Mouse (Mus musculus): ENCODE results near the gene Upf3b. TPM values are rescaled to one million over a fixed set of nuclear protein-coding genes. Genes with fewer than 3 reads are reported as not detected.
"Not testable (repeated sequence)": the region's sequence is repeated elsewhere in the genome, so short reads cannot be mapped to it uniquely, and the experiment has no call there.

Gene Upf3b
- polyA plus RNA-seq, 1 experiment from 2014 or later = 15.0 TPM

- Histone ChIP-seq H3K4me1 (no peaks in the 10 kb centered on the region), H3K27ac (no peak overlapping the region), H3K4me2 (no peak overlapping the region), H3K4me3 (no peak overlapping the region), H3K27me3 (no peaks in the 10 kb centered on the region), H3K36me3 (no peaks in the 10 kb centered on the region), H3K9me3 (no peaks in the 10 kb centered on the region), H3K9ac (no peak overlapping the region)
- no peak for ATAC-seq (ENCODE audit: insufficient number of reproducible peaks, low FRiP score, low TSS enrichment, low read depth)
- WGBS = 87% methylated on average over 2 of the region's 2 CpGs
Observed at GRCm38 (mm10) chrX:37103826-37104225, 6.3 kb downstream of the Upf3b start.

- no peak for ATAC-seq (ENCODE audit: insufficient number of reproducible peaks, low FRiP score, low TSS enrichment, low read depth)
- Histone ChIP-seq H3K4me3 (no peak overlapping the region), H3K4me1 (no peaks in the 10 kb centered on the region), H3K27me3 (no peaks in the 10 kb centered on the region), H3K4me2 (no peak overlapping the region), H3K27ac (no peak overlapping the region), H3K9me3 (no peaks in the 10 kb centered on the region), H3K36me3 (peaks cover 5% of the 10 kb centered on the region; the same call in 1 of the 2 replicates), H3K9ac (no peak overlapping the region)
- WGBS = 86% methylated on average over 3 of the region's 3 CpGs
Observed at GRCm38 (mm10) chrX:37098681-37099080, 11.4 kb downstream of the Upf3b start.

GRCm38 (mm10) chrX:37095106-37095768, 14.9 kb downstream of the Upf3b start:
- no peak overlapping the region for H3K4me3 ChIP-seq
- 90% methylated on average over 11 of the region's 11 CpGs for WGBS
- peaks cover 7% of the 10 kb centered on the region; the same call in 1 of the 2 replicates for H3K36me3 ChIP-seq
- H3K27me3 ChIP-seq = no peaks in the 10 kb centered on the region
- no peak overlapping the region for H3K27ac ChIP-seq
- no peaks in the 10 kb centered on the region for H3K4me1 ChIP-seq
- no peak overlapping the region for H3K9ac ChIP-seq
- no peak overlapping the region for H3K4me2 ChIP-seq
- no peak for ATAC-seq (ENCODE audit: insufficient number of reproducible peaks, low FRiP score, low TSS enrichment, low read depth)
- H3K9me3 ChIP-seq = no peaks in the 10 kb centered on the region

- Histone ChIP-seq H3K36me3 (peaks cover 7% of the 10 kb centered on the region; the same call in 1 of the 2 replicates), H3K9ac (no peak overlapping the region), H3K27me3 (no peaks in the 10 kb centered on the region), H3K4me3 (no peak overlapping the region), H3K4me2 (no peak overlapping the region), H3K27ac (no peak overlapping the region), H3K4me1 (no peaks in the 10 kb centered on the region), H3K9me3 (no peaks in the 10 kb centered on the region)
- no peak for ATAC-seq (ENCODE audit: insufficient number of reproducible peaks, low FRiP score, low TSS enrichment, low read depth)
- WGBS = 86% methylated on average over 3 of the region's 3 CpGs
Observed at GRCm38 (mm10) chrX:37091457-37091856, 18.7 kb downstream of the Upf3b start.

- H3K4me3 ChIP-seq = no peak overlapping the region
- H3K4me2 ChIP-seq = no peak overlapping the region
- H3K27me3 ChIP-seq = no peaks in the 10 kb centered on the region
- no peaks in the 10 kb centered on the region for H3K9me3 ChIP-seq
- H3K36me3 ChIP-seq = peaks cover 3% of the 10 kb centered on the region; the same call in 1 of the 2 replicates
- ATAC-seq (ENCODE audit: insufficient number of reproducible peaks, low FRiP score, low TSS enrichment, low read depth) = no peak
- no peaks in the 10 kb centered on the region for H3K4me1 ChIP-seq
- no peak overlapping the region for H3K27ac ChIP-seq
- WGBS = 93% methylated on average over 1 of the region's 1 CpGs
- H3K9ac ChIP-seq = no peak overlapping the region
Observed at GRCm38 (mm10) chrX:37088778-37089177, 21.3 kb downstream of the Upf3b start.

- WGBS = 17% methylated on average over 9 of the region's 9 CpGs
- H3K27me3 ChIP-seq = no peaks in the 10 kb centered on the region
- peaks cover 4% of the 10 kb centered on the region; the same call in 1 of the 2 replicates for H3K36me3 ChIP-seq
- peaks cover 5% of the 10 kb centered on the region; the same call in 1 of the 2 replicates for H3K4me1 ChIP-seq
- H3K9me3 ChIP-seq = no peaks in the 10 kb centered on the region
- H3K9ac ChIP-seq = no peak overlapping the region
- peak overlapping the region; percentile 50 for H3K4me3 ChIP-seq
- H3K27ac ChIP-seq = peak overlapping the region; percentile 88
- no peak; the same call in 1 of the 2 replicates for ATAC-seq (ENCODE audit: insufficient number of reproducible peaks, low FRiP score, low TSS enrichment, low read depth)
- H3K4me2 ChIP-seq = peak overlapping the region; percentile 50
Observed at GRCm38 (mm10) chrX:37085665-37086064, 24.5 kb downstream of the Upf3b start.

GRCm38 (mm10) chrX:37084927-37085660, 25.0 kb downstream of the Upf3b start, which contains the start of gene Rpl39:
Rpl39 (minus strand) TSS chrX:37085402.
- Histone ChIP-seq H3K36me3 (peaks cover 4% of the 10 kb centered on the region; the same call in 1 of the 2 replicates), H3K4me3 (peak within 1 kb of the TSS; percentile 50), H3K4me2 (peak within 1 kb of the TSS; percentile 50), H3K27me3 (no peaks in the 10 kb centered on the region), H3K9me3 (no peaks in the 10 kb centered on the region), H3K27ac (peak within 1 kb of the TSS; percentile 88), H3K4me1 (peaks cover 5% of the 10 kb centered on the region; the same call in 1 of the 2 replicates), H3K9ac (peak within 1 kb of the TSS; percentile 49)
- WGBS = 14% methylated on average over 38 of the region's 38 CpGs
- peak; percentile 91 for ATAC-seq (ENCODE audit: insufficient number of reproducible peaks, low FRiP score, low TSS enrichment, low read depth)

- Histone ChIP-seq H3K9me3 (no peaks in the 10 kb centered on the region), H3K9ac (peak overlapping the region; percentile 49), H3K4me2 (peak overlapping the region; percentile 50), H3K36me3 (peaks cover 4% of the 10 kb centered on the region; the same call in 1 of the 2 replicates), H3K4me1 (peaks cover 5% of the 10 kb centered on the region; the same call in 1 of the 2 replicates), H3K27ac (peak overlapping the region; percentile 88), H3K27me3 (no peaks in the 10 kb centered on the region), H3K4me3 (peak overlapping the region; percentile 50)
- WGBS = 18% methylated on average over 19 of the region's 19 CpGs
- ATAC-seq (ENCODE audit: insufficient number of reproducible peaks, low FRiP score, low TSS enrichment, low read depth) = no peak
Observed at GRCm38 (mm10) chrX:37084318-37084926, 25.7 kb downstream of the Upf3b start.

GRCm38 (mm10) chrX:37081194-37081593, 28.9 kb downstream of the Upf3b start:
- H3K4me2 ChIP-seq = no peak overlapping the region
- no peak overlapping the region for H3K9ac ChIP-seq
- WGBS = 49% methylated on average over 6 of the region's 6 CpGs
- no peaks in the 10 kb centered on the region for H3K27me3 ChIP-seq
- no peak for ATAC-seq (ENCODE audit: insufficient number of reproducible peaks, low FRiP score, low TSS enrichment, low read depth)
- H3K4me1 ChIP-seq = peaks cover 5% of the 10 kb centered on the region; the same call in 1 of the 2 replicates
- H3K4me3 ChIP-seq = no peak overlapping the region
- H3K9me3 ChIP-seq = no peaks in the 10 kb centered on the region
- peaks cover 4% of the 10 kb centered on the region; the same call in 1 of the 2 replicates for H3K36me3 ChIP-seq
- H3K27ac ChIP-seq = no peak overlapping the region

- not testable (repeated sequence) for H3K27ac ChIP-seq
Observed at GRCm38 (mm10) chrX:37080345-37080744, 29.8 kb downstream of the Upf3b start.

GRCm38 (mm10) chrX:37076651-37077050, 33.5 kb downstream of the Upf3b start:
- Histone ChIP-seq H3K27me3 (no peaks in the 10 kb centered on the region), H3K9me3 (no peaks in the 10 kb centered on the region), H3K36me3 (no peaks in the 10 kb centered on the region), H3K4me3 (no peak overlapping the region), H3K27ac (no peak overlapping the region), H3K4me1 (no peaks in the 10 kb centered on the region), H3K9ac (no peak overlapping the region), H3K4me2 (no peak overlapping the region)
- no peak for ATAC-seq (ENCODE audit: insufficient number of reproducible peaks, low FRiP score, low TSS enrichment, low read depth)
- WGBS = 80% methylated on average over 8 of the region's 8 CpGs

More at GRCm38 (mm10) chrX:37080345-37080744, 29.8 kb downstream of the Upf3b start:
- not testable (repeated sequence) for H3K27me3 ChIP-seq; H3K9me3 ChIP-seq; H3K9ac ChIP-seq; H3K4me2 ChIP-seq; H3K36me3 ChIP-seq; H3K4me3 ChIP-seq; H3K4me1 ChIP-seq; ATAC-seq (ENCODE audit: insufficient number of reproducible peaks, low FRiP score, low TSS enrichment, low read depth)
- WGBS = 67% methylated on average over 4 of the region's 4 CpGs
